Mouse (Mus musculus) lung, adult 2 months (tissue): ENCODE results near the gene Slc4a1ap.

ENCODE experiments used
- CTCF ChIP-seq: fragments of 200-500 bp; IDR thresholded peaks from 2 replicates; pipeline ENCODE4 v1.5.1; 2011; ENCODE audit warnings: mild to moderate bottlenecking, low read length, control low read depth; ENCODE audit not compliant: insufficient read depth
- POLR2A ChIP-seq: fragments of 200-500 bp; IDR thresholded peaks from 2 replicates; pipeline ENCODE4 v1.6.1; 2011; ENCODE audit warnings: low read depth, mild to moderate bottlenecking, control low read depth, low read length, borderline replicate concordance; ENCODE audit errors: extremely low read depth

- no peak for TF ChIP-seq POLR2A
- TF ChIP-seq CTCF, result no peak
Measured at GRCm38 (mm10) chr5:31564976-31565375, 38.2 kb downstream of the Slc4a1ap start.
